Mouse (Mus musculus): ENCODE measurements at regions not wholly inside any gene's neighbourhood (a gene's known extent, or its start where the extent isn't known, plus 50 kb on each side); places are given as distances from the start of the nearest gene placed in this dataset.

DNA sequence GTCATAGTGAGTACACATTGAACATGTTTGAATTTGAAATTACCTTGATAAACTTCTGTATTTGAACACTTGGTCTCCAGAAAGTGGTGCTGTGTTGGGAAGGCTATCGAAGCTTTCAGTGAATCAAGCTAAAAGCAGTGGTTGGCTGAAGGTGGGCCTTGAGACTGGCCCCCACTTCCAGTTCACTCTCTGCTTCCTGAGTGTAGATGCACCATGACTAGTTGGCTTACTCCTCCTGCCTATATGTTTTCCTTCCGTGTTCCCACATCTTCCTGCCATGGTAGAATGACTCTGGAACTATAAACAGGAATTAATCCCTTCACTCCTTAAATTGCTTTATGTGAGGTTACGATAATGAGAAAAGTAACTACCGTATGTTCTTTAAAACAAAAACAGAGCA lies 522.4 kb upstream of the Frg1 start:
- no peak overlapping the region for H3K27ac ChIP-seq (ENCODE audit: control insufficient read depth, low read depth, low read length)
- H3K27me3 ChIP-seq (ENCODE audit: control insufficient read depth in 1 of 2, insufficient read depth in 2 of 2, low read length in 2 of 2): no peaks in the 10 kb centered on the region
- H3K79me2 ChIP-seq (ENCODE audit: control insufficient read depth, insufficient read depth, low read length, poor library complexity): no peaks in the 10 kb centered on the region
- DNase-seq (ENCODE audit: low read depth, low spot score): no peak
- TF ChIP-seq ZNF384 (IDR thresholded peaks at IDR 0.05; ENCODE audit: low read depth, low read length): no peak
- TF ChIP-seq MAFK (IDR thresholded peaks at IDR 0.05; ENCODE audit: borderline replicate concordance, low read depth, low read length): no peak
- TF ChIP-seq TAL1 (IDR thresholded peaks at IDR 0.05; ENCODE audit: low read length): no peak
- no peak for TF ChIP-seq TCF12 (IDR thresholded peaks at IDR 0.05; ENCODE audit: low read depth, low read length)
- no peak for TF ChIP-seq USF1 (IDR thresholded peaks at IDR 0.05; ENCODE audit: low read depth, low read length)
- no peak for TF ChIP-seq JUND (IDR thresholded peaks at IDR 0.05; ENCODE audit: low read depth, low read length)
- TF ChIP-seq UBTF (IDR thresholded peaks at IDR 0.05; ENCODE audit: borderline replicate concordance, insufficient read depth, low read depth, low read length): no peak
- no peak for TF ChIP-seq SMC3 (IDR thresholded peaks at IDR 0.05; ENCODE audit: low read depth, low read length)
- TF ChIP-seq RAD21 (IDR thresholded peaks at IDR 0.05; ENCODE audit: low read depth, low read length): no peak
- no peak for TF ChIP-seq MAZ (IDR thresholded peaks at IDR 0.05; ENCODE audit: low read depth, low read length)
- TF ChIP-seq MEF2A (IDR thresholded peaks at IDR 0.05; ENCODE audit: extremely low read depth, insufficient replicate concordance, low read depth, low read length, poor library complexity, severe bottlenecking): no peak
- TF ChIP-seq BHLHE40 (IDR thresholded peaks at IDR 0.05; ENCODE audit: borderline replicate concordance, low read depth, low read length): no peak
- TF ChIP-seq RCOR1 (IDR thresholded peaks at IDR 0.05; ENCODE audit: low read depth, low read length): no peak
- TF ChIP-seq EP300 (IDR thresholded peaks at IDR 0.05; ENCODE audit: low read depth in 1 of 2, low read length in 2 of 2): no peak
- no peak for TF ChIP-seq ZKSCAN1 (IDR thresholded peaks at IDR 0.05; ENCODE audit: low read depth, low read length)
- TF ChIP-seq MXI1 (IDR thresholded peaks at IDR 0.05; ENCODE audit: low read depth, low read length): no peak
- no peaks in the 10 kb centered on the region for H3K4me1 ChIP-seq (ENCODE audit: control insufficient read depth in 1 of 2, insufficient read depth in 2 of 2, low read length in 2 of 2)
- no peak overlapping the region for H3K9ac ChIP-seq (ENCODE audit: control insufficient read depth, low read depth, low read length, poor library complexity, severe bottlenecking)
- H3K36me3 ChIP-seq (ENCODE audit: control insufficient read depth in 1 of 2, insufficient read depth in 2 of 2, low read length in 2 of 2): no peaks in the 10 kb centered on the region
- H3K9me3 ChIP-seq (replicated peaks; ENCODE audit: insufficient read depth, low read length): no peaks in the 10 kb centered on the region
- no peak overlapping the region for H3K4me3 ChIP-seq (ENCODE audit: control insufficient read depth in 1 of 2, insufficient read depth in 1 of 2, low read depth in 2 of 2, low read length in 2 of 2)

DNA sequence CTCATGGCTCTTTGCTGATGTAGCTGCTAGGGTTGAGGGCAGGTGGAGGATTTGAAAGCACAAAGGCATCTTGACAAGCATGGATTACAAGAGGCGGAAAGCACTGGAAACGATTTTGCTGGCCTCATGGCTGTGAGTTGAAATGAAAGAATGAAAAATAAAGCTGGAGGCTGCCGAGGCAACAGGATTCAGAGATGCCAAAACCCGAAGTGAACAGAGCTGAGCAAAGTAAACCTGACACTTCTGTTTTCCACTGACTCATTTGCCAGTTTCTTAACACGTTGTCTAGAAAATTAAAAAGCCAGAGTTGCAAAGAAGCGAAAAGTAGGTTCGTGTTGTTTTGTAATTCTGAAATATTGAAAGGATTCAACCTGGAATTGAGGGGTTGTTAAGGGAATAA lies 504.2 kb upstream of the Frg1 start:
- no peak for DNase-seq (ENCODE audit: low read depth, low spot score)
- H3K4me1 ChIP-seq (ENCODE audit: control insufficient read depth in 1 of 2, insufficient read depth in 2 of 2, low read length in 2 of 2): no peaks in the 10 kb centered on the region
- H3K9me3 ChIP-seq (replicated peaks; ENCODE audit: insufficient read depth, low read length): no peaks in the 10 kb centered on the region
- no peaks in the 10 kb centered on the region for H3K36me3 ChIP-seq (ENCODE audit: control insufficient read depth in 1 of 2, insufficient read depth in 2 of 2, low read length in 2 of 2)
- no peak overlapping the region for H3K4me3 ChIP-seq (ENCODE audit: control insufficient read depth in 1 of 2, insufficient read depth in 1 of 2, low read depth in 2 of 2, low read length in 2 of 2)
- H3K27me3 ChIP-seq (ENCODE audit: control insufficient read depth in 1 of 2, insufficient read depth in 2 of 2, low read length in 2 of 2): no peaks in the 10 kb centered on the region
- no peak overlapping the region for H3K9ac ChIP-seq (ENCODE audit: control insufficient read depth, low read depth, low read length, poor library complexity, severe bottlenecking)
- TF ChIP-seq ELF1 (IDR thresholded peaks at IDR 0.05; ENCODE audit: low read depth, low read length): no peak
- no peak overlapping the region for H3K27ac ChIP-seq (ENCODE audit: control insufficient read depth, low read depth, low read length)
- no peaks in the 10 kb centered on the region for H3K79me2 ChIP-seq (ENCODE audit: control insufficient read depth, insufficient read depth, low read length, poor library complexity)
